Mouse (Mus musculus) left cerebral cortex, adult 9 months (tissue): Measurements from ENCODE around the gene Cpsf4.
"Not testable (repeated sequence)": the region's sequence is repeated elsewhere in the genome, so short reads cannot be mapped to it uniquely, and the experiment has no call there.

Experiments
- DNase-seq, 2 experiments: peaks; one replicate each; pipeline ENCODE4 v3.0.0; 2022; ENCODE audit warnings: low spot score in 2 of 2

The Cpsf4 gene

DNA sequence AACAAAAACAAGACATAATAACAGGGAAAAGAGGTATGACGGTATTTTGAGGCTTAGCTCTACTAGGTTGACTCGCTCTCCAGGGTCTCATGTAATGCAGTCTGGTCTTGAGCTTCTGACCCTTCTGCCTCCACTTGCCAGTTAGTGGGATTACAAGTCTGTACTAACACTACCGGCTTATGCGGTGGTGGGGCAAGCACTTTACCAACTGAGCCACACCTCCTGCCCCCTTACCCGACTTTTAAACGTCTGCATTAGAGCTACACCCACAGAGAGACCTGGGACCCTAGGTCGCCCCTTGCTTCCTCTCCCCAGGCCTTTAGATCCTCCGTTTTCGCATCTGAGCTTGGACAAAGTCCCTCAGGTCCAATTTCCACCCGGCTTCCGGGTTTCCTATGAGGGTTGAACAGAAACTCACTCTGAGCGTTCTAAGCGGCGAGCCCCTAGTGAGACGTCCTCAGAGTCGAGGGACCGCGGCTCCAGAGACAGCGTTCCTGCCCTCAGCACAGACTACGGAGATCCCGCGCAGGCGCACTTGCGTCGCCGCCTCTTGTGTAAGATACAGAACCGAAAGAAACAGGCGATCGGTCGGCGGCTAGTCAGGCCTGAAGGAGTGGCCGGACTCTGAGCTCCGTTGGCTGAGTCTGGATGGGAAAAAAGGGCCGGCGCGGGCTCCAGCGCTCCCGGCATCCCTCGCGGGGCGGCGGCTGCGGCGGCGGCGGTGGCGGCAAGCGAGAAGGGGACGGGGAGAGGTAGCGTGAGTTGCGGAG is at the start of gene Cpsf4, which contains the start of gene Ptcd1:
Gene Cpsf4, plus strand, starts transcription at position 678 of the 770 bp plus-strand sequence.
Gene Ptcd1, minus strand, starts transcription at position 573 of the 770 bp plus-strand sequence.
- DNase-seq = peak; percentile 95 to 99

DNA sequence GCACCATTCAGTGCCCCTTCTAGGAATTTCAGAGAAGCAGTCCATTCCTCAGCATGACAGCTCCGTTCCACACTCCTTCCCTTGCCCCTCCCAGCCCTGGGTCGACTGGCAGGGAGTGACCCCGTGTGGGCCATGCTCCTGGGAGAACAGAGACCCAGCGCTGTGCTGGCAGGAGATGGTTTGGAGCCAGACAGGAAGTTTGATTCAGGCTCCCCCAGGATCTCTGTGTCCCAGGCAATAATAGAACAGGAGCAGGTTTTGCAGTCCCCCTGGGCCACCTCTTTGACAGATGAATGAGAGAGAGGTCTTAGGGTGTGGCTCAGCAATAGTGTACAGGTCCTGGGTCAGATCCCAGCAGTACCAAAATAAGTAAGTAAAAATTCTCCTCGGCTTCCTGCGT is 49.0 kb upstream of the Cpsf4 start:
- DNase-seq = no peak

DNA sequence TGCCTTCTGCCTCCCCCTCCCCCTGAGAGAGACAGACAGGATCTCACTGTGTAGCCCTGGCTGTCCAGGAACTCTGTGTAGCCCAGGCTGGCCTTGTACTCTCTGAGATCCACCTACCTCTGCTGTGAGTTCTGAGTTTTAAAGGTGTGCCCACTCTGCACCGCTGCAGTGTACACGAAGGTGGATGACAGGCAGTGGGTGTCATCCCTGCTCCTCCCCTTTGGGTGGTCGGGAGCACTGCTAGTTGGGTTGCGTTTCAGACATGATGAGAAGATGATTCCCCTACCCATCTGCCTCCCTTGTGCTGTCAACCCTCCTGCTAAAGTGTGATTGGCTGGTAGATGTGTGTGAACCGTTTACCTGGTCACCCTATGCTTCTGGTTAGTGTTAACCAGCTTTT is 48.6 kb upstream of the Cpsf4 start:
- no peak for DNase-seq

DNA sequence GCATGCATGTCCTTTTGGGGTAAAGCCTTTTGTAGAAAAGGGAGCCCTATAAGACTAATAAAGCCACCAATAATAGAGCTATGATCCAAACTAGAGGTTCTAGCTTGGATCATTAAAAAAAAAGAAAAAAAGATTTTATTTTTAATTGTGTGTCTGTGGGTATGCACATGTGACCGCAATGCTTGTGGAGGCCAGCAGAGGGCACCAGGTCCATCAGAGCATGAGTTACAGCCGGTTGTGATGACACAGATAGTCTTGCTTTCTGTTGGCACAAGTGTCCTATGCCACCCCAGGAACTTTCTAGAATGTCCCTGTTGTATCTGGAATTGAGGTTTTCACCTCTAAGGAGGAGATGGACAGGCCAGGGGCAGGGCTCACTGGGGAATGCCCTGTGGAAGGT is 47.6 kb upstream of the Cpsf4 start:
- no peak for DNase-seq

DNA sequence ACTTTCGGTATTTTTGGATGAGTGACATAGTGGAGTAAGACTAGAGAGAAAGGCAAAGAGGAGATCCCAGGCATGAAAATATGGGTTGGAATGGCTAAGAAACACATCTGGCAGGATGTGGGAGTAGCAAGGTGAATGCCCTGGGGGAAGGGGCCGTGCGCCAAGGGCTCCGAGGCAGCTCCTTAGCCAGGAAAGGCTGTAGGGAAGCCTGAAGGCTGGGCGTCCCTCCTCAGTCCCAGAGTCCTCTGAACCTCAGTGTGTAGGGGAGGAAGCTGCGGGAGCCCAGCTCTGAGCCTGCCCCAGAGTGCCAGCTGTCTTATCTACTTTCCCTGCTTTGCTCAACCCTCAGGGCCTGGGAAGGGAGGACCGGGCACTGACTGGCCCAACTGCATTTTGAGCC is 46.1 kb upstream of the Cpsf4 start:
- no peak for DNase-seq

DNA sequence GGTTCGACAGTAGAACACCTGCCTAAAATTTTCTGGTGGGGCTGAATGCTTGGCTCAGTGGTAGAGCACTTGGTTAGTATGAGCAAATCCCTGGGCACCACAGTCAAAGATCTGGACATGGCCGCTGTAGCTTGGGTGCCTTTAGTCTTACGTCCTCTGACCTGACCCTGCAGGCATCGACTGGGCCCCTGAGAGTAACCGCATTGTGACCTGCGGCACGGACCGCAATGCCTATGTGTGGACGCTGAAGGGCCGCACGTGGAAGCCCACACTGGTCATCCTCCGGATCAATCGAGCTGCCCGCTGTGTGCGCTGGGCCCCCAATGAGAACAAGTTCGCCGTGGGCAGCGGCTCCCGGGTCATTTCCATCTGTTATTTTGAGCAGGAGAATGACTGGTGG is 43.6 kb upstream of the Cpsf4 start:
- DNase-seq = no peak

DNA sequence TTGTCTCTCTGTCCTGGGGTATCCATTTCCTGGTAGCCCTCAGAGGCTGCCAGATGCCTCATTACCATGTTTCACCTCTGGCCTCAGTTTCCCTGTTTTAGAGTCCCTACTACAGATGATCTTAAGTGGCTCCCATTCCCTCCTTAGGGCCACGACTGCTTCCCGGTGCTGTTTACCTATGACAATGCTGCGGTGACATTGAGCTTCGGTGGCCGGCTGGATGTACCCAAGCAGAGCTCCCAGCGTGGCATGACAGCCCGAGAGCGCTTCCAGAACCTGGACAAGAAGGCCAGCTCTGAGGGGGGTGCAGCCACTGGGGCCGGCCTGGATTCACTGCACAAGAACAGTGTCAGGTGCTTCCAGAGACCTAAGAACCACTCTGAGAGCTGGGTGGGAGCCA is 40.4 kb upstream of the Cpsf4 start:
- DNase-seq = no peak

DNA sequence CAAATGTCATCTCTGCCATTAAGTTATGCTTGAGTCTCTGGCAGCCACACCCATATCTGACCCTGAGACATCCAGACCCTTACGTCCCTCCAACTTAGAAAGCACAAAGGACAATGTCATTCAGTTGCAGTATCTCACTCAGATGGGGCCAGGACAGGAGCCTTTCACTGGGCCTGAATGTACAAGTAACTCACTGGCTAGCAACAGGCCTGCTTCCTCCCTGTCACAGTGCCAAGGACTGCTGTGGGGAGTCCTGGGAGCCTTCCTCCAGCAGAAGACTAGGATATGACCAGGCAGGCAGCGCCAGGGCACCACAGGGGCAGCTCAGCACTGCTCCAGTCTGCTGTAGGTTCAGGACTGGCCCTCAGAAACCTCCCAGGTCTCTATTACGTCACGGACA is 37.9 kb upstream of the Cpsf4 start:
- no peak for DNase-seq

DNA sequence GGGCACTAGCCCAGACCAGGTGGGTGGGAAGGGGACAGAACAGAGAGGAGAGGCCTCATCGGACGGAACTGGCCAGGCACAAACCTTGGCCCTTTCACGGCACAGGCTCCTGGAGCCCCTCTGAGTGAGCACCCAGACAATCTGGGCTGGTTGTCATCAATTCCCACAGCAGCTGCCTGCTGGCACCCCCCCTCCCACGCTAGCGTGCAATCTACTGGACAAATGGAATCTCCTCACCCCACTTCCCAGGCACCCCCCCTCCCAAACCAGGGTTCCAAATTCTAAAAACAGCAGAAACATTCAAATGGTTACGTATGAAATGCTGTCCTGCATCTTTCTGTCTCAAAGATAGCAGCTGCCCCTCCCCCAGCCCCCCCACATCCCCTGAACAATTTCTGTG is 37.2 kb upstream of the Cpsf4 start:
- DNase-seq = not testable (repeated sequence)

DNA sequence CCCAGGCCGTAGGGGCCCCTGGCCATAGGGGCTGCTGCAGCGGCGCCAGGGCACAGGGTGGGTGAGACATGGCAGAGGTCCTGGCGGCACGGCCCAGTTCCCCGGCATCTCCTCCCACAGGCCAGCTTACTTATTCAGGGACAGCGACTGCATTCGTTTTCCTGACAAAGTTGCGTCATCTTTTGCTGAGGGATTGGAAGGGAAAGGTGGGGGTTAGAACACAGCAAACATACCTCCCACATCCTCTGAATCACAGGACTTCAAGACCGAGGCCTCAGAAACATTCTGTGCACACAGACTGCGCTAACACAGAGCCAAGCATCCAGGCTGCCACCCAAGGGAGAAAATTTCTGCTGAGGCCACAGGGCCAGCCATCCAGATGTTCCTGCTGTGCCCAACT is 36.8 kb upstream of the Cpsf4 start:
- peak; percentile 66 to 74 for DNase-seq

DNA sequence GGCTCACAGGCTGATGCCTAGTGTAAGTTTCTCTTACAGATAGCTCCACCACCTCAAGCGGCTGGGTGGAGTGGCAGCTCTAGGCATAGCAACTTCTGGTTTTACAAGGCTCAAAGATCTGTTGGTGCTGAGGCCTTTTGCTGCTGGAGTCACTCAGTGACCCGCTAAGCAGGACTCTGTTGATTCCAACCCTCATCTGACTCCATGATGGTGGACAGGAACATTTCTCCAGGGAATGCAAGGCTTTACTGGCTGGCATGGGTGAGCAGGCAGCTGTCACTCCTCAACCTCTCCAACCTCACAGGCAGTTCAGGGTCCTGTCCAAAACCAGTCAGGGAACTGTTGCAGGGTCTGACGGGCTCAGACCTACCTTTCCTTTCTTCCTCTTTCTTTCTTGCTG is 36.0 kb upstream of the Cpsf4 start:
- DNase-seq = no peak

DNA sequence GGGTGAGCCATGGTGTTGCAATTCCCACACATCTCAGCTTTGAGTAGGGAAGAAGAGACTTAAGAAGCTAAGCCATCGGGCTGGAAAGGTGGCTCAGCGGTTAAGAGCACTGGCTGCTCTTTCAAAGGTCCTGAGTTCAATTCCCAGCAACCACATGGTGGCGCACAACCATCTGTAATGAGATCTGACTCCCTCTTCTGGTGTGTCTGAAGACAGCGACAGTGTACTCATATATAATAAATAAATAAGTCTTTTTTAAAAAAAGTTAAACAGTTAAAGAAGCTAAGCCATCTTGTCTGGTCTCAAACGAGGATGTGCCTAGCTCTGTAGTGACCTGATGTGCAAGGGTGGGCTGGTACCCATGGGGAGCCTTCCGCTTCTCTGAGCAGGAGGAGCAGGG is 33.7 kb upstream of the Cpsf4 start:
- DNase-seq = not testable (repeated sequence)

DNA sequence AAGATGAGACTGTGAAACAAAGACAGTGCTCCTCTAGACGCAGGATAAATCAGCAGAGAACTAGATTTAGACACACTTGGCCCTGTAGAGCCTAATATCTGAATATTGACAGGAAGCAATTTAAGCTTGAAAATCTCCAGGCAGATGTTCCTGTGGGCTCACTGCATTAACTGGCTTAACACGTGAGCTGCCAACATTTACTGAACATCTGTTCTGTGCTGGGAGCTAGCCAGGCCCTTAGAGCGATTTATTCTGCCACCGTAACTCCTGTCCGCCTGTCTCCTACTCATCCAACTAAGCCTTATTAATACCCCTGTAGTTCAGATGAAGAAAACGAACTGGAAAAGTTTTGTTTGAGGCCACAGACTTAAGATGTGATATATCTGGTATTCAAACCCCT is 28.2 kb upstream of the Cpsf4 start:
- DNase-seq = no peak

DNA sequence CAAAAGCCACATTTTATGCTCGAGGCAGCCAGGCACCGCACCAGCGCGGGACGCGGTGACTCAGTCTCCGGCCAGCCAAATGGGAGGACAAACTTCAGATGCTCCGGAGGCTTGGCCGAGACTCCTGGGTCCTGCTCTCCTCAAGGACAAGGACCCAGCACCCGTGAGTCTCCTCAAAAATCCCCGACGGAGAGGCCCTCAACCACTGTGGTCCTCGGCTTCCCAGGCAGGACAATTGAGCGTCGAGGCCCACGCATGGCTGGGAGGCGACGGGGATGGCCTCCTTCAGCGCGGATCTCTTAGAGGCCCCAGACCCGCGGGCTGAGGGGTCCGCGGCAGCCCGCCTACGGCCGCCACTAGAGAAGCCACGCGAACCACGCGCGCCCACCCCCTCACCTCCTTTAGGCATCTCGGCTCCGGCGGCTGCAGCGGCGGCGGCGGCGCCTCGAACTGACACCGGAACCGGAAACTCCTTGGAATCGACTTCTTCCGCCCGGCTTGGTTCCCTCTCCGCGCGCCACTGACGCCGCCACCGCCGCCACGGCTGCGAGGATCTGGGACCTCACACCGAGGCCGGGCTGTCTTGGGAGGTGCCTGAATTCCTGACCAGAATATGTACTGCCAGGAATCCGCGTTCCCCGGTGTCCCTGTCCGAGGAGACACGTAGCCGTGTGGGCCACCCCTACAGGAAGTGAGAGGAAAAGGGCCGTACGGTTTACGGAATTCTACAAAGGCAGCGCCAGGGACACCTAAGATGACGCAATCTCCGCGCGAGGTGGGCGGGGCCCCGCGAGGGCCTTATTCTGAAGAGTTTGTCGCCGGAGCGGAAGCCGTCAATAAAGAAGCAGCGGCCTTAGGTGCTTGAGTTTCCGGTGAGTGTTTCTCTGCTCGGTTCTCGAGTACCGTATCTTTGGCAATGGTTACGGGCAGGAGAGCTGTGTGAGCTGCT is 27.2 kb upstream of the Cpsf4 start, which contains the start of the genes Pdap1 and Bud31:
Gene Pdap1, minus strand, starts transcription at position 668 of the 949 bp plus-strand sequence.
Gene Bud31, plus strand, starts transcription at position 792 of the 949 bp plus-strand sequence.
- DNase-seq = peak; percentile 82 to 95

DNA sequence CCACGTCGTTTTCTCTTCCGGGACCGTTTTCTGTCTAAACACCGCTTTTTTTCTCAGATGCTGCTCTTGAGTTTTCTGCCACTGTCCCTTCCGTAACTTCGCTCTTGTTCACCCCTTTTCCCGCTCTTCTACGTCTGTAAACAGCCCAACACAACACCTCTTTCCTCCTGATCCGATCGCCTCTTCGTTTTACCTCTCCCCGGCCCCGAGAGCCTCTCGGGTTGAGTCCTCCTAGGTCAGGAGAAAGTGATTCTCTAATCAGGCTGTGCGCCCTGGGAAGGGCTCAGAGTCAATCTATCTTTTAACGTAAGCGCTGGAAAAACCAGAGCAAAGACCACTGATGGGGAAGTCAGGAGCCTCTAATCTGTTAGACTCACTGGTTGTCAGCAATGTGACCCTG is 26.4 kb upstream of the Cpsf4 start:
- no peak for DNase-seq

DNA sequence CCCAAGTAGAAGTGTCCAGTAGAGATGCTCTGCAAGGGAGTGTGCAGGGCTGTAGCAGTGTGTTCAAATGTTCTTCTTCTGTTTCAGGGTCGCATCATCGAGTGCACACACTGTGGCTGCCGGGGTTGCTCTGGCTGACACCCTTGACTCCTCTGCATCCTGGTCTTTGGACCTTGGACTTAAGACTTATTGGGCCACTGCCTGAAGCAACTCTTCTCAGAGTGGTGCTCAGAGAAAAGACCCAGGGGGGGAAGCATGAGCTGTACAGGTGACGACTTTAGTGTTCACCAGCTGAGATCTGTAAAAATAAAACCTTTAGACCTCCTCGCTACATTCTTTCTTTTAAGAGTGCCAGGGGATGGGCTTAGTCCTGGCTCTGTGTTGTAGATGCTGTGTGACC is 19.3 kb upstream of the Cpsf4 start:
- DNase-seq = no peak

DNA sequence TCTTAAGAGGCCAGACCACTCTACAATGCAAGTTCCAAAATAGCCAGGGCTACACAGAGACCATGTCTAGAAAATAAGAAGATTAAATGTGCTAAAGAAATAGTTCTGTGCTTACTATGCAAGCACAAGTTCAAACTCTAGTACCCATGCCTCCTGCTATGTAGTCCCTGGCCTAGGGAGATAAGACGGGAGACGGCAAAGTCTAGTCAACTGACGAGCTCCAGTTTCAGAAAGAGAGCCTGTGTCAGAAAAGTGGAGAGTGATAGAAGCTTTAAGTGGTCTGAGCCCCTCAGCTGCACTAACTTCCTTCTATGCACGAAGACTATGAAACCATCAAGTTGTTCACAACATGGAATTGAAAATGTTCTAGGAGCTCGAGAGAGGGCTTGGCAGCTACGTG is 17.7 kb upstream of the Cpsf4 start:
- no peak for DNase-seq

DNA sequence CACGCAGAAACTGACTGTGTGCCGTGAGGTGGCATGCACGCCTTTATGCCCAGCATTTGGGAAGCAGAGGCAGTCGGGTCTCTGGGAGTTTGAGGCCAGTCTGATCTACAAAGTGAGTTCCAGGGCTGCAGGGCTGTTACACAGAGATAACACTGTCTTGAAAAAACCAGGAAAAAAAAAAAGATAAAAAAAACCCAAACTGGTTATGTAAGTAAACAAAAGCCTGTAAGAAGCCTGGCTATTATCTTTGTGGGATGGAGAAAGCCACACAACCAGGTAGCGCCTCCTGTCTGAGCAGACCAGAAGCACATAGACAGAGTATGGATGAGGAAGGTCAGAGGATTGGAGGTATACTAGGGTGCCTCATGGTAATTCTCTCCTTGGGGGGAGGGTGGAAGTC is 14.3 kb upstream of the Cpsf4 start:
- no peak for DNase-seq

DNA sequence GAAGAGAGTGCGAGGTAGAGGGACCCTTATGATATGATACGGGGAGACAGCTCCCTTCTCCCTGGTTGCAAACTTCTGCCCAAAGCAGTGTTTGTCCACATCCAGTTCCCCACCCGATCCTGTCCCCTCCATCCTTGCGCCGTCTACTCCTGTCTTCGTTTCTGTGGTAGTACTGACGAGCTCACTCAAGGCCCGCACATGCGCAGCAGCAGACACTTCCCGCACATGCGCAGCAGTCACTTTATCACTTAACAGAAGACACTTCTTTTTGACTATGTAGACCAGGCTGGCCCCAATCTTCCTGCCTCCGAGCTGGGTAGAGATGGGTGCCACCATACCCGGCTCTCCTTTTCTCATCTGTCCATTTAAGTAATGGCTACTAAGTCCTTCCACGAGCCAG is 5.7 kb upstream of the Cpsf4 start:
- no peak for DNase-seq

DNA sequence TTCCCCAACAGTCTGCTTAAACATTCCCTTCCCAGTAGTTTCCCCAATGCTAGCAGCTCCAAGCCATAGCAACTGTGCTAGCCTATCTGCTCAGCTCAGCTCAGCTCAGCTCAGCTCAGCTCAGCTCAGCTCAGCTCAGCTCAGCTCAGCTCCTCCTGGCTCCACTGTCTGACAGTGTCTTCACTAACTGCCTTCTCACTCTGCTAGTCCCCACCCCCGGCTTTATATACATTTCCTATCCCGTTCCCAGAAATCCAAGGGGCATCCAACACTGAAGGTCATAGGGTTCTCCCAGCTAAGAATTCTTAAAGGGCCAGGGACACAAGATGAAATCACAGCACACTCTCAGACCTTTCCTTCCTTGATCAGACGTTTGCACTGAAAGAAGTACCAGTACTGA is 2.3 kb upstream of the Cpsf4 start:
- DNase-seq = no peak

DNA sequence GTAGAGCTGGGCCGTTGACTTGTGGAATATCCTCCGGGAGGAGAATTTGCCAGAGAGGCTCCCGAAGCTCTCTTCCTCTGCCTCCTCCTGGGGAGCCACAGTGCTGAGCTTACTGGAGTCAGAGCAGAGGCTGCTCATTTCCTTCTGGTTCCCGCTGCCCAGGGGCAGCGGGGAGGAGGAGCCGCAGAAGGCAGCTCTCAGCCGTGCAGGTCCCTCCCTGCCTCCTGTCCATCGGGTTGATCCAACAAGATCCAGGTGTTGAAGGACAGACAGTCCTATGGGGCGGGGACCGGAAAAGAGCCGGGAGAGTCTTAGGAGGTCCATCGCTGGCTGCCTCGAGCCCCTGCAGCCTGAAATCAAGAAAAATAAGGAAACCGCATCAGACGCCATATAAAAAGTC is 1.8 kb upstream of the Cpsf4 start:
- no peak for DNase-seq

DNA sequence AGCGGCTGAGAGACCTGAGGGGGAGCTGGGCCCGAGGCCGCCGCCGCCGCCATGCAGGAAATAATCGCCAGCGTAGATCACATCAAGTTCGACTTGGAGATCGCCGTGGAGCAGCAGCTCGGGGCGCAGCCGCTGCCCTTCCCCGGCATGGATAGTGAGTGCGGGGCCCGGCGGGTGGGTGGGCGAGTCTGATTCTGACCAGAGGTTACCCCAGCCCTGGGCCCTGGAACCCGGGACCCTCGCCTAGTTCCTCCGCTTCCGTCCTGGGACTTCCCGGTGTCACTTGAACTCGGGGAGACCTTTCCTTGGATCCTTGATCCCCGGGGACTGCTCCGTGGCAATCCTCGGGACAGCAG is 271 bp downstream of the Cpsf4 start:
- DNase-seq = no peak

DNA sequence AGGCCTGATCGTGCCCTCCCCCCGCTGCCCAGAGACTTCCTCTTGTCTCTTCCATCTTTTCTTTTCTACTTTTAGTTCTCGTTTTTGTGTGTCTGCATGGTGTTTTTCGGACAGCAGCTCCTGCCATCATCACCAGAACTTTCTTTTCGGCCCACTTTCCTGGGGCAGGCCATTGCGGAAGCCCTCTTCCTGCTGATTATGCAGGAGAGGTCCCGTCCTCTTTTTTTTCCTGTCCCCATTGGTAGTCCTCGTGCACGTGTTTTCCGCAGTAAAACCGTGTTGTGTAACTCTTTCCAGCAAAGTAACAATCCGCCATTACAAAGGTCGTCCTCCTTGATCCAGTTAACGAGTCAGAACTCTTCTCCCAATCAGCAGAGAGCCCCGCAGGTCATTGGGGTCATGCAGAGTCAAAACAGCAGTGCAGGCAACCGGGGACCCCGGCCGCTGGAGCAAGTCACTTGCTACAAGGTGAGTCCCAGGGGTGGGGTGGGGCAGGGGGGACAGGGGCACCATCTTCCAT is 11.5 kb downstream of the Cpsf4 start:
- DNase-seq = no peak
